Mouse (Mus musculus) MEL (cell line): ENCODE data around the gene Dctn1. TPM values are rescaled to one million over a fixed set of nuclear protein-coding genes. Genes with fewer than 3 reads are reported as not detected.

Experiments used
- DNase-seq: peaks from one replicate; pipeline ENCODE4 v3.0.0; 2011; ENCODE audit warnings: low read depth, low spot score
- H3K27ac ChIP-seq: 2 replicates; pipeline ENCODE4 v1.5.1; 2012; ENCODE audit warnings: low read depth, mild to moderate bottlenecking, control low read depth, low read length, moderate library complexity; ENCODE audit not compliant: control insufficient read depth
- H3K27me3 ChIP-seq, 2 experiments: fragments of 150-350 bp in 1 of 2; sonication (generic) in 1 of 2; 2 replicates each; pipeline ENCODE4 v1.6.1; 2012; ENCODE audit warnings: low read length in 2 of 2, mild to moderate bottlenecking in 2 of 2, improper control_type of control experiment in 1 of 2, moderate library complexity in 1 of 2; ENCODE audit not compliant: insufficient read depth in 2 of 2, control insufficient read depth in 1 of 2
- H3K36me3 ChIP-seq, 2 experiments: 2 replicates each; pipeline ENCODE4 v1.6.1; 2012 to 2014; ENCODE audit warnings: low read length in 2 of 2, improper control_type of control experiment in 1 of 2, inconsistent platforms in 1 of 2, mild to moderate bottlenecking in 1 of 2; ENCODE audit not compliant: insufficient read depth in 2 of 2, control insufficient read depth in 1 of 2
- H3K4me1 ChIP-seq, 2 experiments: fragments of 150-350 bp in 1 of 2; sonication (generic) in 1 of 2; 2 replicates each; pipeline ENCODE4 v1.6.1; 2012; ENCODE audit warnings: low read length in 2 of 2, improper control_type of control experiment in 1 of 2, mild to moderate bottlenecking in 1 of 2; ENCODE audit not compliant: insufficient read depth in 2 of 2, control insufficient read depth in 1 of 2
- H3K4me3 ChIP-seq, 2 experiments: fragments of 150-350 bp in 1 of 2; sonication (generic) in 1 of 2; 2 replicates each; pipeline ENCODE4 v1.5.1; 2012; ENCODE audit warnings: low read depth in 2 of 2, low read length in 2 of 2, mild to moderate bottlenecking in 2 of 2, moderate library complexity in 2 of 2, control low read depth in 1 of 2, improper control_type of control experiment in 1 of 2; ENCODE audit not compliant: control insufficient read depth in 1 of 2, insufficient read depth in 1 of 2
- H3K79me2 ChIP-seq: 2 replicates; pipeline ENCODE4 v1.6.1; 2012; ENCODE audit warnings: mild to moderate bottlenecking, low read length, moderate library complexity; ENCODE audit not compliant: control insufficient read depth, poor library complexity, insufficient read depth
- H3K9ac ChIP-seq: 2 replicates; pipeline ENCODE4 v1.6.1; 2012; ENCODE audit warnings: low read depth, mild to moderate bottlenecking, control low read depth, low read length, moderate library complexity; ENCODE audit not compliant: control insufficient read depth, poor library complexity, severe bottlenecking
- H3K9me3 ChIP-seq: fragments of 150-350 bp; sonication (generic); replicated peaks from 2 replicates; pipeline ENCODE4 v1.6.1; 2012; ENCODE audit warnings: mild to moderate bottlenecking, low read length, improper control_type of control experiment, moderate library complexity; ENCODE audit not compliant: insufficient read depth
- BHLHE40 ChIP-seq: IDR thresholded peaks from 2 replicates; pipeline ENCODE4 v1.6.1; 2012; ENCODE audit warnings: low read depth, mild to moderate bottlenecking, inconsistent platforms, low read length, improper control_type of control experiment, borderline replicate concordance
- CHD1 ChIP-seq: IDR thresholded peaks from 2 replicates; pipeline ENCODE4 v1.6.1; 2012; ENCODE audit warnings: low read depth, mild to moderate bottlenecking, inconsistent platforms, low read length, improper control_type of control experiment
- CTCF ChIP-seq, 3 experiments: IDR thresholded peaks in 2 of 3; conservative IDR thresholded peaks in 1 of 3; 2 replicates each; pipeline ENCODE4 v1.5.1; 2011 to 2012; ENCODE audit warnings: low read length in 3 of 3, low read depth in 2 of 3, mild to moderate bottlenecking in 2 of 3, improper control_type of control experiment in 1 of 3, inconsistent platforms in 1 of 3, mixed read lengths in 1 of 3, moderate library complexity in 1 of 3; ENCODE audit not compliant: control insufficient read depth in 1 of 3, insufficient read depth in 1 of 3, poor library complexity in 1 of 3, severe bottlenecking in 1 of 3
- E2F4 ChIP-seq: IDR thresholded peaks from 2 replicates; pipeline ENCODE4 v1.6.1; 2011; ENCODE audit warnings: low read depth, low read length, improper control_type of control experiment, borderline replicate concordance
- ELF1 ChIP-seq: IDR thresholded peaks from 2 replicates; pipeline ENCODE4 v1.6.1; 2014; ENCODE audit warnings: low read depth, mild to moderate bottlenecking, inconsistent platforms, low read length, improper control_type of control experiment, moderate library complexity
- GABPA ChIP-seq: IDR thresholded peaks from 2 replicates; pipeline ENCODE4 v1.6.1; 2012; ENCODE audit warnings: low read depth, mild to moderate bottlenecking, inconsistent platforms, low read length, improper control_type of control experiment, moderate library complexity
- GATA1 ChIP-seq: IDR thresholded peaks from 2 replicates; pipeline ENCODE4 v1.6.1; 2011; ENCODE audit warnings: low read depth, low read length, improper control_type of control experiment
- JUND ChIP-seq: IDR thresholded peaks from 2 replicates; pipeline ENCODE4 v1.6.1; 2011; ENCODE audit warnings: low read depth, mild to moderate bottlenecking, improper control_type of control experiment, low read length
- KAT2A ChIP-seq: conservative IDR thresholded peaks from 2 replicates; pipeline ENCODE4 v1.6.1; 2012; ENCODE audit warnings: low read depth, low read length, improper control_type of control experiment, inconsistent platforms
- MAZ ChIP-seq: IDR thresholded peaks from 2 replicates; pipeline ENCODE4 v1.6.1; 2012; ENCODE audit warnings: low read depth, mild to moderate bottlenecking, inconsistent platforms, low read length, improper control_type of control experiment
- MEF2A ChIP-seq: IDR thresholded peaks from 2 replicates; pipeline ENCODE4 v1.6.1; 2014; ENCODE audit warnings: low read depth, mild to moderate bottlenecking, inconsistent platforms, low read length, improper control_type of control experiment; ENCODE audit not compliant: poor library complexity, insufficient replicate concordance, severe bottlenecking; ENCODE audit errors: extremely low read depth
- MXI1 ChIP-seq: IDR thresholded peaks from 2 replicates; pipeline ENCODE4 v1.6.1; 2011; ENCODE audit warnings: mild to moderate bottlenecking, low read depth, low read length, improper control_type of control experiment
- POLR2AphosphoS2 ChIP-seq: IDR thresholded peaks from 2 replicates; pipeline ENCODE4 v1.6.1; 2011; ENCODE audit warnings: low read length, improper control_type of control experiment
- RCOR1 ChIP-seq: IDR thresholded peaks from 2 replicates; pipeline ENCODE4 v1.6.1; 2012; ENCODE audit warnings: low read depth, mild to moderate bottlenecking, inconsistent platforms, low read length, improper control_type of control experiment
- SIN3A ChIP-seq: IDR thresholded peaks from 2 replicates; pipeline ENCODE4 v1.6.1; 2012; ENCODE audit warnings: low read length, improper control_type of control experiment, inconsistent platforms
- SMC3 ChIP-seq: IDR thresholded peaks from 2 replicates; pipeline ENCODE4 v1.6.1; 2011; ENCODE audit warnings: low read depth, low read length, improper control_type of control experiment
- TAL1 ChIP-seq: IDR thresholded peaks from 2 replicates; pipeline ENCODE4 v1.6.1; 2012; ENCODE audit warnings: mild to moderate bottlenecking, inconsistent platforms, low read length, moderate library complexity, mixed read lengths
- TCF12 ChIP-seq: IDR thresholded peaks from 2 replicates; pipeline ENCODE4 v1.6.1; 2014; ENCODE audit warnings: low read depth, mild to moderate bottlenecking, inconsistent platforms, low read length, improper control_type of control experiment, moderate library complexity
- UBTF ChIP-seq: IDR thresholded peaks from 2 replicates; pipeline ENCODE4 v1.6.1; 2012; ENCODE audit warnings: low read depth, mild to moderate bottlenecking, inconsistent platforms, low read length, improper control_type of control experiment, moderate library complexity, borderline replicate concordance; ENCODE audit not compliant: insufficient read depth
- ZKSCAN1 ChIP-seq: IDR thresholded peaks from 2 replicates; pipeline ENCODE4 v1.6.1; 2012; ENCODE audit warnings: low read depth, mild to moderate bottlenecking, inconsistent platforms, low read length, improper control_type of control experiment, moderate library complexity
- polyA plus RNA-seq, 2 experiments: library from polyadenylated mRNA; stranded (reverse) in 1 of 2; unstranded in 1 of 2; fragments of >175 nt in 1 of 2; fragments of >200 nt in 1 of 2; gene quantifications; 2 replicates each; pipeline versions ENCODE4 v1.2.1 to v1.2.4; 2012; ENCODE audit warnings: low replicate concordance in 2 of 2, low read depth in 1 of 2; ENCODE audit not compliant: insufficient read length in 2 of 2, insufficient read depth in 1 of 2, missing spikeins in 1 of 2
- total RNA-seq: library from RNA; depleted of rRNA; stranded (reverse); fragments of 300-350 nt; gene quantifications from 2 replicates; pipeline ENCODE4 v1.2.3, GENCODE M21; 2012

The Dctn1 gene
- total and polyA plus RNA-seq, 3 experiments, result 23.3 to 81.9 TPM; not detected in 1

DNA sequence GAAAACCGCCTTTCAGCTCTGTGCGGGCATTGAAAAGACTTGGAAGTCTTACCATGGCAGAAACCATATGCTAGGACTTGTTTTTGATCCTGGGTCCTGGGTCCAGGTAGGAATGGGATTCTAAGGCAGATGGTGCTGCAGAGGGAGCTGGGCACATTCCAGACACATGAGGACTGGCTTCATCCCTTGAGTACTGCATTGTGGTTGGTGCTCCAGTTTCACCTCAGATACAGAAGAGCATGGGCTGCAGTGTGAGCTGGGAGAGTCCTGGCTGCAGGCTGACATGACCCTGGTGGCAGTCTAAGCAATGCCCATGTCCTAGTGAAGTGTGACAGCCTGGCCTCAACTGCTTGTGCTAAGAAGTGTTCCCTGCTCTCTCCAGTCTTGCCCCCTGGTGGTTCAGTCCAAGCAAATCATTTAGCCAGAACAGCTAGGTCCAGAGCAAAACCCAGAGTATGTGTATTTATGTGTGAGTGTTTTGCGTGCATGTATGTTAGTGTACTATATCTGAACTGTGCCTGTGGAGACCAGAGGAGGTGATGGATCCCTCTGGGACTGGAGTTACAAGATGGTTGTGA is 19.2 kb downstream of the Dctn1 start:
- Histone ChIP-seq H3K9me3 (no peaks in the 10 kb centered on the region), H3K27ac (no peak overlapping the region), H3K36me3 (no peaks in the 10 kb centered on the region; a peak in 1 of 4 replicates)
- TF ChIP-seq SMC3, result peak; percentile 26; the same call in 1 of the 2 replicates
- no peak for TF ChIP-seq BHLHE40
- TF ChIP-seq MAZ, result no peak
- TF ChIP-seq TCF12, result no peak
- peak in 2 of 3 experiments; percentile 9 to 20; a peak in 1 of 6 replicates for TF ChIP-seq CTCF (IDR thresholded peaks at IDR 0.05 in 2 of 3, conservative IDR thresholded peaks at IDR 0.05 in 1 of 3; ENCODE audit: control insufficient read depth in 1 of 3, insufficient read depth in 1 of 3, low read depth in 2 of 3, low read length in 3 of 3, poor library complexity in 1 of 3, severe bottlenecking in 1 of 3)
- TF ChIP-seq JUND, result no peak
- TF ChIP-seq RCOR1, result no peak
- TF ChIP-seq, all 39 proteins: peak for 2
- peak; percentile 14 for DNase-seq
- no peak overlapping the region for H3K4me3 ChIP-seq
- no peaks in the 10 kb centered on the region for H3K4me1 ChIP-seq
- no peak overlapping the region for H3K9ac ChIP-seq
- no peaks in the 10 kb centered on the region for H3K79me2 ChIP-seq
- no peaks in the 10 kb centered on the region for H3K27me3 ChIP-seq

DNA sequence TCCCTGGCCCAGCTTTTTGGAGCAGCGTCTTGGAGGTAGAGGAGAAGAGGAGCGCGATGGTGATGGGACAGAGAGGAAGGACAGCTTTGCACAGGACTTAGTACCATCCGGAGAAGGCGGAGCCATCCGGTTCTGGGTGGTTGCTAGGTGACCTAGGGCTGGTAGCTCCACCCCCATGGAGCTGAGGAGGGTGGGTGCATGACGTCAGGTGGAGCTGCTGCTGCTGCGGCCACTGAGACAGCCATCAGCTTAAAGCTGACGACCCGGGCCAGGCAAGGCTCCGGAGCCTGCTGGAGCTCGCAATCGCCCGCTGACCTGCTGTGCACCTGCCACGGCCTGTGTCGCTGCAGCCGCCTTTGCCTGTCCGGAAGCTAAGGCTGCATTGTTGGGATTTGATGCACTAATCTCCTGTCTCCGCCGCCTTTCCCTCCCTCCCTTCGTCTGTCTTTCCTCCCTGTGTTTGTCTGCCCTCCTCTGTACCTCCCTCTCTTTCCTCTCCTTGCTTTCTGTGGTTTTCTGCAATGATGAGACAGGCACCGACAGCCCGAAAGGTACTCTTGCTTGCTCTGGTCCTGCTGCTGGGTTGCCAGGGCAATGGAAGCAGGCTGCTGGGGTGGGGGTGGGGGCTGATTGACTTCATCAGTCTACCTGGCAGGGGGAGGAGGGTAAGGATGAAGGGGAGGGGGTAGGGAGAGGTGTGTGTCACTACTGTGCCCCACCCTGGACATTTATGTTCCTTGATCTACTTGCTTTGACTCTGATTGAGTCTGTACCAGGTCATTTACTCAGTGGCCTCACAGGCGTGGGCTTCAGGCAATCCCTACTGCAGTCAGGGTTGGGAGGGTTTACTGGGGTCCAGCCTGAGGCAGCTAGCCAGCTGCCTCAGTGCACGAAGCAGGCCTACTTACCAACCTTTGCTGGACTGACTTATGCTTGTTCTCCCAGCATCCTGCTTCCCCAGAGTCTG is 20.5 kb downstream of the Dctn1 start:
- H3K79me2 ChIP-seq, result no peaks in the 10 kb centered on the region
- H3K36me3 ChIP-seq, result no peaks in the 10 kb centered on the region; a peak in 1 of 4 replicates
- no peaks in the 10 kb centered on the region for H3K4me1 ChIP-seq
- no peaks in the 10 kb centered on the region for H3K9me3 ChIP-seq
- TF ChIP-seq TAL1 (no peak), RCOR1 (no peak), SIN3A (no peak), CHD1 (no peak), E2F4 (no peak)
- H3K27me3 ChIP-seq, result no peaks in the 10 kb centered on the region
- DNase-seq, result no peak
- no peak overlapping the region for H3K9ac ChIP-seq
- no peak overlapping the region for H3K4me3 ChIP-seq
- no peak overlapping the region for H3K27ac ChIP-seq

- no peaks in the 10 kb centered on the region for H3K9me3 ChIP-seq
- H3K27ac ChIP-seq, result no peak overlapping the region
- H3K4me1 ChIP-seq, result no peaks in the 10 kb centered on the region
- no peak overlapping the region for H3K9ac ChIP-seq
- DNase-seq, result no peak
- TF ChIP-seq SMC3 (no peak), MEF2A (no peak), SIN3A (no peak), GATA1 (no peak), TAL1 (no peak), GABPA (no peak), E2F4 (no peak), ELF1 (no peak), UBTF (no peak), MXI1 (no peak), KAT2A (no peak), TCF12 (no peak), ZKSCAN1 (no peak), POLR2AphosphoS2 (no peak)
- H3K4me3 ChIP-seq, result no peak overlapping the region
- H3K27me3 ChIP-seq, result no peaks in the 10 kb centered on the region
- no peaks in the 10 kb centered on the region; a peak in 1 of 4 replicates for H3K36me3 ChIP-seq
- no peaks in the 10 kb centered on the region for H3K79me2 ChIP-seq
Observed at GRCm38 (mm10) chr6:83186946-83187345, 21.2 kb downstream of the Dctn1 start.
